Mouse (Mus musculus): ENCODE measurements around the gene Slc35f4. TPM values are rescaled to one million over a fixed set of nuclear protein-coding genes. Genes with fewer than 3 reads are reported as not detected.

Slc35f4 gene
- 10.2 and 11.6 TPM in 2 replicates for polyA plus RNA-seq (2015; fragmentation: Nextera tagmentation; extraction: Ambion mirVana)

- Histone ChIP-seq H3K9ac (peak within 1 kb of the TSS; percentile 82), H3K4me2 (peak within 1 kb of the TSS; percentile 83), H3K4me1 (replicated peaks) (peaks cover 3% of the 10 kb centered on the region), H3K36me3 (no peaks in the 10 kb centered on the region), H3K4me3 (peak within 1 kb of the TSS; percentile 60), H3K27ac (peak within 1 kb of the TSS; percentile 71), H3K9me3 (no peaks in the 10 kb centered on the region), H3K27me3 (0 out of 2 replicates have a peak, but pooled peaks cover 8% of the 10 kb centered on the region)
- WGBS = 12% methylated on average over 6 of the region's 6 CpGs
- peak; percentile 79 for ATAC-seq (ENCODE audit: low FRiP score)
Measured at GRCm38 (mm10) chr14:49525931-49526291, at the start of gene Slc35f4. Gene Slc35f4, minus strand, starts transcription at chr14:49526046.

GRCm38 (mm10) chr14:49568369-49568768, 42.5 kb upstream of the Slc35f4 start:
- no peak for ATAC-seq (ENCODE audit: low FRiP score)
- Histone ChIP-seq H3K36me3 (no peaks in the 10 kb centered on the region), H3K4me3 (no peak overlapping the region), H3K9me3 (no peaks in the 10 kb centered on the region), H3K4me2 (no peak overlapping the region), H3K9ac (no peak overlapping the region), H3K4me1 (replicated peaks) (no peaks in the 10 kb centered on the region), H3K27me3 (no peaks in the 10 kb centered on the region), H3K27ac (no peak overlapping the region)

- ATAC-seq (ENCODE audit: low FRiP score) = no peak
Measured at GRCm38 (mm10) chr14:49560706-49561105, 34.9 kb upstream of the Slc35f4 start.

GRCm38 (mm10) chr14:49540104-49540503, 14.3 kb upstream of the Slc35f4 start:
- H3K9ac ChIP-seq = no peak overlapping the region
- no peak for ATAC-seq (ENCODE audit: low FRiP score)
- 41% methylated on average over 1 of the region's 1 CpGs for WGBS

More at GRCm38 (mm10) chr14:49560706-49561105, 34.9 kb upstream of the Slc35f4 start:
- no peaks in the 10 kb centered on the region for H3K27me3 ChIP-seq
- no peaks in the 10 kb centered on the region for H3K4me1 ChIP-seq (replicated peaks)
- H3K4me2 ChIP-seq = no peak overlapping the region
- H3K9me3 ChIP-seq = no peaks in the 10 kb centered on the region
- H3K9ac ChIP-seq = no peak overlapping the region
- H3K27ac ChIP-seq = no peak overlapping the region
- H3K36me3 ChIP-seq = no peaks in the 10 kb centered on the region
- no peak overlapping the region for H3K4me3 ChIP-seq
- WGBS = 83% methylated on average over 2 of the region's 2 CpGs

GRCm38 (mm10) chr14:49525176-49525930, 493 bp downstream of the Slc35f4 start:
- Histone ChIP-seq H3K4me3 (peak overlapping the region; percentile 60), H3K4me1 (replicated peaks) (peaks cover 3% of the 10 kb centered on the region), H3K9me3 (no peaks in the 10 kb centered on the region), H3K4me2 (peak overlapping the region; percentile 83), H3K27me3 (0 out of 2 replicates have a peak, but pooled peaks cover 8% of the 10 kb centered on the region), H3K27ac (peak overlapping the region; percentile 71), H3K9ac (peak overlapping the region; percentile 82), H3K36me3 (no peaks in the 10 kb centered on the region)
- under 1% methylated on average over 63 of the region's 63 CpGs for WGBS
- ATAC-seq (ENCODE audit: low FRiP score) = peak; percentile 91

More at GRCm38 (mm10) chr14:49540104-49540503, 14.3 kb upstream of the Slc35f4 start:
- Histone ChIP-seq H3K9me3 (no peaks in the 10 kb centered on the region), H3K4me3 (no peak overlapping the region), H3K4me2 (no peak overlapping the region), H3K27me3 (no peaks in the 10 kb centered on the region), H3K27ac (no peak overlapping the region), H3K4me1 (replicated peaks) (no peaks in the 10 kb centered on the region), H3K36me3 (no peaks in the 10 kb centered on the region)

- H3K9me3 ChIP-seq = no peaks in the 10 kb centered on the region
- H3K4me1 ChIP-seq (replicated peaks) = peaks cover 3% of the 10 kb centered on the region
- peak overlapping the region; percentile 83 for H3K4me2 ChIP-seq
- H3K27ac ChIP-seq = no peak overlapping the region
- peak overlapping the region; percentile 82 for H3K9ac ChIP-seq
- H3K27me3 ChIP-seq = 0 out of 2 replicates have a peak, but pooled peaks cover 8% of the 10 kb centered on the region
- peak overlapping the region; percentile 60 for H3K4me3 ChIP-seq
- ATAC-seq (ENCODE audit: low FRiP score) = peak; percentile 32; the same call in 1 of the 2 replicates
- no peaks in the 10 kb centered on the region for H3K36me3 ChIP-seq
- 67% methylated on average over 7 of the region's 8 CpGs for WGBS
Measured at GRCm38 (mm10) chr14:49524665-49525064, 1.2 kb downstream of the Slc35f4 start.

- Histone ChIP-seq H3K4me2 (no peak overlapping the region), H3K27ac (no peak overlapping the region), H3K9ac (no peak overlapping the region), H3K4me1 (replicated peaks) (no peaks in the 10 kb centered on the region), H3K27me3 (no peaks in the 10 kb centered on the region), H3K36me3 (no peaks in the 10 kb centered on the region), H3K9me3 (no peaks in the 10 kb centered on the region), H3K4me3 (no peak overlapping the region)
- 85% methylated on average over 2 of the region's 2 CpGs for WGBS
- ATAC-seq (ENCODE audit: low FRiP score) = no peak
Measured at GRCm38 (mm10) chr14:49515096-49515665, 10.7 kb downstream of the Slc35f4 start.

- Histone ChIP-seq H3K4me3 (no peak overlapping the region), H3K27me3 (no peaks in the 10 kb centered on the region), H3K4me2 (no peak overlapping the region), H3K9ac (no peak overlapping the region), H3K36me3 (no peaks in the 10 kb centered on the region), H3K9me3 (no peaks in the 10 kb centered on the region), H3K4me1 (replicated peaks) (no peaks in the 10 kb centered on the region), H3K27ac (no peak overlapping the region)
- 78% methylated on average over 2 of the region's 2 CpGs for WGBS
- no peak for ATAC-seq (ENCODE audit: low FRiP score)
Measured at GRCm38 (mm10) chr14:49514137-49514536, 11.7 kb downstream of the Slc35f4 start.

GRCm38 (mm10) chr14:49495192-49495591, 30.7 kb downstream of the Slc35f4 start:
- 91% methylated on average over 1 of the region's 1 CpGs for WGBS
- Histone ChIP-seq H3K4me3 (no peak overlapping the region), H3K9ac (no peak overlapping the region), H3K27me3 (no peaks in the 10 kb centered on the region), H3K9me3 (no peaks in the 10 kb centered on the region), H3K36me3 (no peaks in the 10 kb centered on the region), H3K27ac (no peak overlapping the region), H3K4me1 (replicated peaks) (no peaks in the 10 kb centered on the region), H3K4me2 (no peak overlapping the region)
- no peak for ATAC-seq (ENCODE audit: low FRiP score)

- WGBS = 70% methylated on average over 1 of the region's 1 CpGs
- no peaks in the 10 kb centered on the region for H3K27me3 ChIP-seq
- H3K9me3 ChIP-seq = no peaks in the 10 kb centered on the region
- H3K27ac ChIP-seq = no peak overlapping the region
- no peak overlapping the region for H3K9ac ChIP-seq
- H3K4me3 ChIP-seq = no peak overlapping the region
- H3K4me1 ChIP-seq (replicated peaks) = no peaks in the 10 kb centered on the region
- no peak for ATAC-seq (ENCODE audit: low FRiP score)
- no peak overlapping the region for H3K4me2 ChIP-seq
- H3K36me3 ChIP-seq = no peaks in the 10 kb centered on the region
Measured at GRCm38 (mm10) chr14:49493793-49494192, 32.1 kb downstream of the Slc35f4 start.

GRCm38 (mm10) chr14:49492506-49492905, 33.3 kb downstream of the Slc35f4 start:
- H3K4me3 ChIP-seq = no peak overlapping the region
- H3K27ac ChIP-seq = no peak overlapping the region
- H3K27me3 ChIP-seq = no peaks in the 10 kb centered on the region
- ATAC-seq (ENCODE audit: low FRiP score) = no peak
- no peaks in the 10 kb centered on the region for H3K4me1 ChIP-seq (replicated peaks)
- WGBS = 82% methylated on average over 3 of the region's 3 CpGs
- H3K4me2 ChIP-seq = no peak overlapping the region
- H3K9ac ChIP-seq = no peak overlapping the region
- no peaks in the 10 kb centered on the region for H3K36me3 ChIP-seq
- no peaks in the 10 kb centered on the region for H3K9me3 ChIP-seq

GRCm38 (mm10) chr14:49476602-49477001, 49.2 kb downstream of the Slc35f4 start:
- Histone ChIP-seq H3K4me2 (no peak overlapping the region), H3K9ac (no peak overlapping the region), H3K4me3 (no peak overlapping the region), H3K27ac (no peak overlapping the region), H3K4me1 (replicated peaks) (no peaks in the 10 kb centered on the region), H3K9me3 (no peaks in the 10 kb centered on the region), H3K27me3 (no peaks in the 10 kb centered on the region), H3K36me3 (no peaks in the 10 kb centered on the region)
- no peak for ATAC-seq (ENCODE audit: low FRiP score)
- WGBS = 86% methylated on average over 2 of the region's 2 CpGs

- no peak overlapping the region for H3K9ac ChIP-seq
- H3K9me3 ChIP-seq = no peaks in the 10 kb centered on the region
- H3K27me3 ChIP-seq = no peaks in the 10 kb centered on the region
- no peak overlapping the region for H3K4me2 ChIP-seq
- no peaks in the 10 kb centered on the region for H3K4me1 ChIP-seq (replicated peaks)
- no peak overlapping the region for H3K27ac ChIP-seq
- ATAC-seq (ENCODE audit: low FRiP score) = no peak
- 78% methylated on average over 2 of the region's 2 CpGs for WGBS
- H3K36me3 ChIP-seq = no peaks in the 10 kb centered on the region
- no peak overlapping the region for H3K4me3 ChIP-seq
Measured at GRCm38 (mm10) chr14:49461761-49462160, 64.1 kb downstream of the Slc35f4 start.

Data from hindbrain, embryonic 13.5 days (tissue).